Mouse (Mus musculus) forebrain, postnatal 0 days (tissue): ENCODE data around the gene C1ql1. TPM values are rescaled to one million over a fixed set of nuclear protein-coding genes. Genes with fewer than 3 reads are reported as not detected.

ENCODE experiments used
- ATAC-seq: fragments of 200-750 bp; cut with Nextera tagmentation; 2 replicates; pipeline ENCODE4 v1.8.0; 2017; ENCODE audit warnings: mild to moderate bottlenecking, moderate library complexity
- DNase-seq: peaks from one replicate; pipeline ENCODE4 v3.0.0-alpha.2; 2015
- H3K27ac ChIP-seq: fragments of 300-500 bp; sonication (generic); 2 replicates; pipeline ENCODE4 v1.5.1; 2014; ENCODE audit warnings: low read depth, mild to moderate bottlenecking, antibody characterized with exemption, low read length, moderate library complexity, mixed read lengths
- H3K27me3 ChIP-seq: fragments of 300-500 bp; sonication (generic); 2 replicates; pipeline ENCODE4 v1.6.1; 2014; ENCODE audit warnings: mild to moderate bottlenecking, low read length, mixed read lengths; ENCODE audit not compliant: insufficient read depth
- H3K36me3 ChIP-seq: fragments of 300-500 bp; sonication (generic); 2 replicates; pipeline ENCODE4 v1.6.1; 2014; ENCODE audit warnings: mild to moderate bottlenecking, moderate library complexity; ENCODE audit not compliant: insufficient read depth
- H3K4me1 ChIP-seq: fragments of 300-500 bp; sonication (generic); 2 replicates; pipeline ENCODE4 v1.6.1; 2014; ENCODE audit warnings: antibody characterized with exemption; ENCODE audit not compliant: insufficient read depth
- H3K4me2 ChIP-seq: fragments of 300-500 bp; sonication (generic); 2 replicates; pipeline ENCODE4 v1.6.1; 2014; ENCODE audit warnings: low read depth, mild to moderate bottlenecking, moderate library complexity
- H3K4me3 ChIP-seq: fragments of 300-500 bp; sonication (generic); 2 replicates; pipeline ENCODE4 v1.5.1; 2014; ENCODE audit warnings: low read depth, low read length, mixed read lengths
- H3K9ac ChIP-seq: fragments of 300-500 bp; sonication (generic); 2 replicates; pipeline ENCODE4 v1.6.1; 2014; ENCODE audit warnings: mild to moderate bottlenecking
- H3K9me3 ChIP-seq: fragments of 300-500 bp; sonication (generic); 2 replicates; pipeline ENCODE4 v1.6.1; 2016; ENCODE audit warnings: low read length
- CTCF ChIP-seq: sonication (generic); IDR thresholded peaks from 2 replicates; pipeline ENCODE4 v1.5.1; 2016; ENCODE audit warnings: antibody characterized with exemption, control low read depth, low read depth
- WGBS: fragments of 180-500 bp; shearing (Covaris S2); extraction: QIAGEN DNeasy Blood & Tissue Kit; methylation state at CpG from one replicate; pipeline ENCODE4 v1.1.7; 2014; 5-methylcytosine and 5-hydroxymethylcytosine counted together
- polyA plus RNA-seq: library from polyadenylated mRNA; unstranded; fragments of >200 nt; fragmentation: Nextera tagmentation; extraction: Ambion mirVana; gene quantifications from 2 replicates; pipeline ENCODE4 v1.2.1, GENCODE M21; 2015
- total RNA-seq: library from RNA; depleted of rRNA; stranded (reverse); fragments of >200 nt; gene quantifications from 2 replicates; pipeline ENCODE4 v1.2.3, GENCODE M21; 2014

The C1ql1 gene
- total and polyA plus RNA-seq, 2 experiments from 2014 or later = 5.4 to 11.8 TPM

DNA sequence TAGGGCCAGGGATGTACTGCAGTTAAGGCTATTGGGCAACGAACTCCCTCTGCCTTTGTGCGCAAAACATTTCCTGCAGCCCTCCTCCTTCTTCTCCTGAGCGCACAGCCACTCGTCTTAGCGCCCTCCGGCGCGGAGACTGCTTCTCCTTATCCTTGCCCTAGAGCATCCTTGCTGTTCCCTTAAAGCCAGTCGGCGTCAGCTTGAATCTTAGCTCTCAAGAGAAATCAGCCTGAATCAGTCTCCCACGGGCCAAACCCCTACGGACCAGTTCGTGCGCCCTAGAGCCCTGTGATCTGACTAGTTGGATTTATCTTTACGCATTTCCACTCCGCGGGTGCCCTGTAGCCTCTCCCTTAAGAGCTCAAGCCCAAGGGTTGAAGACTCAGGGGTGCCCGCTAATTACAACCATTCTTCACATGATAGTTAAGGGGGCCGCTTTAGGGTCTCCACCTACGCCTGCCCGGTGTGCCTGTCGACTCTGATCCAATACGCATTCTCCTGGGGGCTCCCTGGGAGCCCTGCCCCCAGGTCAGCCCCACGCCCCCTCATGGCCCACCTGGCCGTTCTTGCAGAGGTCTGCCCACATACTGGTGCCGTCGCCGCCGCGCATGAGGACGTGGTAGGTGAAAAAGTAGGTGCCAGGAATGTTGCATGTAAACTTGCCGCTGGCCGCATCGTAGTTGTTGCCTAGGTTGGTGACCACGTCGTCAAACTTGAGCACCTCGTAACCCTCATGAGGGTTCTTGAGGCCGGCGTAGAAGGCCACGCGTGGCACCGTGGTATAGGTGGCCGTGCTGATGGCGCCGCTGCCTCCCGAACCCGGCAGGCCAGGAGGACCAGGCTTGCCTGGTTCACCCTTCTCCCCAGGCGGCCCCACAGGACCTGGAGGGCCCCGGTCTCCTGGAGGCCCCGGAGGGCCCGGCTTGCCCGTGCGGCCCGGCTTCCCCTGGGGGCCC lies 903 bp downstream of the C1ql1 start:
- ATAC-seq = no peak

DNA sequence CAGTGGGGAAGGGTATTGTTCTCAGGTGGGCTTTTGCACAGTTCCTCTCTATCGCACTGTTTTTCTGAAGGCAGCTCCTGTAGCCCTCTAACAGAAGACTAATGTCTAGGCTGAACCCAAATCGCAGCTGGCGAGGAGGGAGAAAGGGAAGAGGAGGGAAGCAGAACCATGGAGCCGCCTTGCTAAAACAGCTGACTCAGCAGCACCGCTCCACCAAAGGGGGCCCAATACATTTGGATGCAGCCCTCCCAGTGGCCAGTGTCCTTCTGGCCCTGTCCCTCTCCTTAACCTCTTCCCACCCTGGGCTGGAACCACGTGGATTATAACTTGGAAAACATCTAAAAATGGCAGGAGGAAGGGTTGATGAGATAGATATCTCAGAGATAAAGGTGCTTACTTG lies 5.3 kb downstream of the C1ql1 start:
- Histone ChIP-seq H3K27ac (no peak overlapping the region), H3K27me3 (peaks cover 33% of the 10 kb centered on the region), H3K9ac (no peak overlapping the region), H3K9me3 (no peaks in the 10 kb centered on the region), H3K4me1 (no peaks in the 10 kb centered on the region), H3K36me3 (no peaks in the 10 kb centered on the region), H3K4me2 (no peak overlapping the region), H3K4me3 (no peak overlapping the region)
- no peak for ATAC-seq
- WGBS = 69% methylated on average over 6 of the region's 6 CpGs
- TF ChIP-seq CTCF = no peak
- DNase-seq = no peak

More for the DNA sequence above, 903 bp downstream of the C1ql1 start:
- Histone ChIP-seq H3K4me3 (peak overlapping the region; percentile 42), H3K27me3 (peaks cover 50% of the 10 kb centered on the region), H3K9me3 (no peaks in the 10 kb centered on the region), H3K36me3 (no peaks in the 10 kb centered on the region), H3K4me1 (no peaks in the 10 kb centered on the region), H3K27ac (no peak overlapping the region), H3K4me2 (peak overlapping the region; percentile 61), H3K9ac (no peak overlapping the region)
- no peak for DNase-seq
- whole genome bisulfite sequencing = 3% methylated on average over 54 of the region's 54 CpGs
- TF ChIP-seq CTCF = no peak

DNA sequence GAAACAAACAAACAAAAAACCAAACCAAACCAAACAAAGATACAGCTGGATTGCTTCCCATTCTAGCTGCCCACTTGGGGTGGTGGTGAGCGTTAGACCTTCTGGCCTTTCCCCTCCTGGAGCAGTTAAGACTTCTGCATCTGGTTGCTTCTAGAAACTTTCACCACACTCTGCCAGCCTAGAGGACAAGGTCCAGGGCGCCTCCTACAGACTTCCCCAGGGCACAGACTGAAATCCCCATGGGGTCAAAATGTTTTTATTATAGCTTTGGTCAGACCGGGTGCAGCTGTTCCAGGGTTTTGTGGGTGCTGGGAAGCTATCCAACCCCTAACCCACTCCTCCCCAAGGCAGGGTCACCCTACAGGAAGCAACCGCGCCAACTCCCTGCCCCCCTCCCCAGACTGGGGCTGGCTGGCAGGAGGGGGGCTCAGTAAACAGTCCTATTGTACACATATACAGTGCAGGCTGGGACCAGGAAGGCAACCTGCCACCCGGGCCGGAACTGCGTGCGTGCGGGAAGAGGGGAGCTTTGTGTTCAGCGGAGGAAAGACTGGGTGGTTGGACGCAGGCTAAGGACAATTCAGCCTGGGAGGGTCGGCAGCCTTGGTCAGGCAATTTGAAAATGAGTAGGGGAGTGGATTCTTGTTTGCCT lies 7.3 kb downstream of the C1ql1 start:
- ATAC-seq = peak; percentile 47
- DNase-seq = no peak
- H3K27ac ChIP-seq = no peak overlapping the region
- no peak overlapping the region for H3K4me3 ChIP-seq
- H3K36me3 ChIP-seq = no peaks in the 10 kb centered on the region
- 38% methylated on average over 13 of the region's 13 CpGs for WGBS
- H3K9me3 ChIP-seq = no peaks in the 10 kb centered on the region
- no peak for TF ChIP-seq CTCF
- no peaks in the 10 kb centered on the region for H3K4me1 ChIP-seq
- H3K27me3 ChIP-seq = peaks cover 12% of the 10 kb centered on the region
- H3K9ac ChIP-seq = no peak overlapping the region
- no peak overlapping the region for H3K4me2 ChIP-seq

DNA sequence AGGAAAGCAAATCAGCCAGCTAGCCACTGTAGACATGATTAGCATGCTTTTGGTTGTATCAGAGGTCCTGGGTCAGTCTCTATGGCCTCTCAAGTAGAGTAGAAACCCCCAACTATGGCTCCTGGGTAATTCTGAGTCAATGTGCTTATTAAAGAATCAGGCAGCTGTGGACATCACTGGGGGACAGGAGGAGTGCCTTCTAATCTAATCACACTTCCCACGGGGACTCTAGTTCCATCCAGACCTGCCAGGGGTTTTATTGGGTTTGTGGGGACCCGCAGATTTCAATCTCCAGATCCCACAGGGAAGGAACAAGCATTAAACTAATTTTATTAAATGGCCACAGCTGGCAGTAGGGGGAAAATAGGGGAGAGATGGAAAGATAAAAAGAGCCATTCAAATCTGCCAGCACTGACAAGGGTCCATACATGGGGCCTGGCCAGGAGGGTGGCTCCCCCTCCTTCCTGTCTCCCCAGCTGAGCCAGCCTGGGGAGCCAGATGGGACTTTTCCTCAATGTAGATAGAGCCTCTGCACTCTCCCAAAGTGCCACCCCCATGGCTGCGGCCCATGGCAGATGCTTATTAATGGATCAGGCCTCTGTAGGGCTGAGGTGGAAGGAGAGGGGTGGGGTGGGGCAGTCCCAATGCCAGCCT lies 8.8 kb downstream of the C1ql1 start:
- Histone ChIP-seq H3K27me3 (no peaks in the 10 kb centered on the region; the same call in 1 of the 2 replicates), H3K4me2 (no peak overlapping the region), H3K36me3 (no peaks in the 10 kb centered on the region), H3K9me3 (no peaks in the 10 kb centered on the region), H3K4me1 (no peaks in the 10 kb centered on the region), H3K9ac (no peak overlapping the region), H3K27ac (no peak overlapping the region), H3K4me3 (no peak overlapping the region)
- DNase-seq = no peak
- peak; percentile 74 for ATAC-seq
- TF ChIP-seq CTCF = no peak
- 56% methylated on average over 3 of the region's 3 CpGs for whole genome bisulfite sequencing

DNA sequence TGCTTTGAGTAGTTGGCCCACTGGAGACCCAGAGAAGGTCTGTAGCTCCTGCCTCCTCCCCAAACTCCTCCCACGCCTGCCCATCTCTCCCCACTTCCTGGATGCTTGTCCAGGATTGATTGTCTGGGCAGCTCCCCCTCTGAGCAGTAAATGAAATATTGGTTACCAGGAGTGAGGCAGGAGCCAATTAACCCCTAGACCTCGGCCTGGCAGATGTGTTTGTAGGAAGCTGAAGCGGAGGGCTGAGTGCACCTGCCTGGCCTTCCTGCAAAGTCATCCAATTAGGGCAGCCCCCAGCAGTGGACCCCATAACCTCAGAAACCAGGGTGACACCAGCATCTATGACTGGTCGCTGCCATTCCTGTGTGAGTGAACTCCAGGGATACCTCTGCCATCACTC lies 10.2 kb downstream of the C1ql1 start:
- DNase-seq (no peak), ATAC-seq (no peak)
- Histone ChIP-seq H3K36me3 (no peaks in the 10 kb centered on the region), H3K4me3 (no peak overlapping the region), H3K9ac (no peak overlapping the region), H3K9me3 (no peaks in the 10 kb centered on the region), H3K27me3 (no peaks in the 10 kb centered on the region; the same call in 1 of the 2 replicates), H3K4me2 (no peak overlapping the region), H3K27ac (no peak overlapping the region), H3K4me1 (no peaks in the 10 kb centered on the region)
- no peak for TF ChIP-seq CTCF
- 45% methylated on average over 4 of the region's 4 CpGs for WGBS

DNA sequence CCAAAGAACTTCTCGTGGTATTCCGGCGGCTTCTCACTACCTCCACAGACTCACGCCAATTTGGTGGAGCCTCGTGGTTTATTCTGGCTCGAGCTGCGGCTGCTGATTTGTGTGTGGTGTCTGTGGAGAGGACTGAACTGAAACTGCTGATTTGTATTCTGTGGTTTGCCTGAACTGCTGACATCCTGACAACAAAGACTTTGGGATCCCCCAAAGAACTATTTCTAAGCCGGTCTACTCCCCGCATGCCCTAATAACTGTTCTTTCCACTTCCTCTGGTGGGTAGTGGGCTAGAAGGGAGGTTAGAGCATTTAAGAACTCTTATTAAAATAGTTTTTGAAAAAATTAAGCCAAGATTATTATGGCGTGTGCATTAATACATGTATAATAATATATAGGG lies 15.8 kb downstream of the C1ql1 start:
- Histone ChIP-seq H3K9me3 (no peaks in the 10 kb centered on the region), H3K36me3 (no peaks in the 10 kb centered on the region), H3K4me3 (no peak overlapping the region), H3K4me1 (no peaks in the 10 kb centered on the region), H3K4me2 (no peak overlapping the region), H3K9ac (no peak overlapping the region), H3K27ac (no peak overlapping the region), H3K27me3 (no peaks in the 10 kb centered on the region)
- no peak for DNase-seq
- no peak for TF ChIP-seq CTCF
- no peak for ATAC-seq
- 90% methylated on average over 10 of the region's 10 CpGs for WGBS
